Mouse (Mus musculus): ENCODE results near the gene Bdp1.

Bdp1 gene

DNA sequence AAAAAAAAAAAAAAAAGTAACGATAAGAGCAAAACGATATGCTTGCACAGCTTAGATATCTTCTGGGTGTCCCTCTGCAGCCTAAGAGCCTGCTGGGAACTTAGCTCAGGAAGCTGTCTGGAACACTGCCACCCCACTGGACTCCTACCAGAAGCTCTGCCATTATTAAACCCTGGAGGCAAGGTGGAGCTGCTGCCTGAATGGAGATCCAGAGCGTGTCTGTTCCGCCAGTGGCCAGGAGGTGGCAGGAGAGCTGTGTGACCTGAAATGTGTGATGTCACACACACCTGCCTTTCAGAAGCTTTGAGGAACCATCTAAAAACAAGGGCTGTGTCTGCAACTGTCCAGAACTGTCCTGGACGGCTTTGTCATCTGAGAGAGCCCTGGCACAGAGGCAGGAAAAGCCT is 102.1 kb downstream of the Bdp1 start:
- peak; percentile 85 to 93 for DNase-seq (ENCODE audit: low spot score in 2 of 2)

DNA sequence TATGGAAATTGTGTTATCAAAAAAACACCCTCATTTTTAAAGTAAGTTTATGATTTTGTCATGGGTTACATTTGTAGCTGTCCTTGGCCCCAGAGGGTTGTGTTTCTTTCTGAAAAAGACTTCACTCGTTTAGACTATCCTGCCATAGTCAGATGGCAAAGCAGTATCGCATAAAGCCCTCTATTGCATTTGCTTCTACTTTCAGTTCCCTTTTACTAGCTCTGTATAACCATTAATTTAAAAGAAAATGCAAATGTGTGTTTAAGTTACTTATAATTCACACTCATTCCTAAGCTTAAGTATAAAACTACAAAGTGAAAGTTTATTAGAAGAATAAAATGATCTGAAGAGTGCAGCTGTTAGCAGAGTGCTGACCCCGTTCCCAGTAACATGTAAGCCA is 104.8 kb downstream of the Bdp1 start:
- DNase-seq (ENCODE audit: low spot score in 2 of 2), result no peak

DNA sequence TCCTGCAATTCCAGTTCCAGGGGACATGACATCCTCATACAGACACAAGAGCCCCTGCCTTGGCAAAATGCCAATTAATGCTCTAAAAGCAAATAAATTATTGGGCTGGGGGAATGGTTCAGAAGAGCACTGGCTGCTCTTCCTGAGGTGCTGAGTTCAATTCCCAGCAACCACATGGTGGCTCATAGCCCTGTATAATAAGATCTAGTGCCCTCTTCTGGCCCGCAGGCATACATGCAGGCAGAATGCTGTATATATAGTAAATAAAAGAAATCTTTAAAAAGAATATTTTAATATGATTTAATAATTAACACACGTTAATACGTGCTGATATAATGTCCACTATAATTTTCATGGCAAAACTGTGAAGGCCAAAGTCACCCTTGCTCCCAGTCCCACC is 105.8 kb downstream of the Bdp1 start:
- no peak for DNase-seq (ENCODE audit: low spot score in 2 of 2)

DNA sequence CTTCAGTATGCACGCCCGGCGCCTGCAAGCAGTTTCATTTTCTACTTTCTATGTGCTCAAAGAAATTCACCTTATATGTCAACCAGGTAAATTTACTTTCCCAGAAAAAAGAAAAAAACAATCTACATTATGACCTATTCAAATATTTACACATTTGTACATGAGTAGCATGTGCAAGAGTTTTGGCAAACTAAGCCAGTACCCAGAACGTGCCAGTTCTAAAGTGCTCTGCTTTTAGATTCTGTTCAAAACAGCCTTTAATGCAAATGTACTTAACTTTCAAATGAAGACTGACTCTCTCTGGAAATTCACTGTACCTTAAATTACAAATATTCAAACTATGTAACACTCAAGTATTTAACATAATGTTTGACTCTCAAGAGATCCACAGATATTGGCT is 114.3 kb downstream of the Bdp1 start:
- no peak for DNase-seq (ENCODE audit: low spot score in 2 of 2)

DNA sequence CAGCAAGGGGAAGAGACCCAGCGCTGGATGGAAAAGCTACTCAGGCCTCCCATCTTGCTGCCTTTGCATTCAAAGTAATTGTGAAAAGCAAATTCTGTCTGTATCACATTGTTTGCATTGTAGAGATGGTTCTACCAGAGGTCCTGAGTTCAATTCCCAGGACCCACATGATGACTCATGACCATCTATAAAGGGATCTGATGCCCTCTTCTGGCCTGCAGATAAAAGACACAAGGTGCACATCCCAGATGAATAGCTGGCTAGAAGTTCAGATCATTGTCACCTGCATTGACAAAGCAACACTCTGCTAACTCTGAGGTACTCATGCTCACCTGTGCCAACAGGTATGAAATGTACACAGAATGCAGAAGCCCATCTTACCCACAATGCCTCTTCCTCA is 120.5 kb downstream of the Bdp1 start:
- no peak for DNase-seq (ENCODE audit: low spot score in 2 of 2)

DNA sequence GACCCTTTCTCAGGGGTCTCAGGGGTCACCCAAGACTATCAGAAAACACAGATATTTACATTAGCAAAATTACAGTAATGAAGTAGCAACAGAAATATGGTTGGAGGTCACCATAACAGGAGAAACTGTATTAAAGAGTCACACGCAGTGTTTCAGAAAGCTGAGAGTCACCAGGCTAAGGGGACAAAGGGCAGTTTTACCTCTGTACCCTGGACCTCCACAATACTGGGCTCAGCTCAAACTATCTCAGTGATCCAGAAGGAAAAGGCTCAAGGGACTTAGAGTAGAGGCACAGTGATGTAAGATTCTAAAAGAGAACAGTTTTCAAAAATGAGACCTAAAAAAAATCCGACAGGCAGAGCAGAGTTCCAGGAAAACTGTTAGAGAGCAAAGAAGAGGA is 124.5 kb downstream of the Bdp1 start:
- DNase-seq (ENCODE audit: low spot score in 2 of 2), result no peak

DNA sequence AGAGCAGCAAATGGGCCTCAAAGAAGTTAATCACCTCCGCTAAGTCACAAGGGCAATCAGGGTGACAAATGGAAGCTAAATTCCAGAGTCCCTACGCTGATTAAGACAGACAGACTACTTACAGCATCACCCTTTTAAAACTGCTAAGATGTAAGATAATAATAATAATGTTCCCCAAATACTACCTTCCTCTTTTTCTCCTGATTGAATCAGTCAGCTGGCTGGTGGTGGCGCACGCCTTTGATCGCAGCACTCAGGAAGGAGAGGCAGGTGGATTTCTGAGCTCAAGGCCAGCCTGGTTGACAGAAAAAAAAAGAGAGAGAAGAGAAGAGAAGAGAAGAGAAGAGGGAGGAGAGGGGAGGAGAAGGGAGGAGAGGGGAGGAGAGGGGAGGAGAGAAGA is 133.8 kb downstream of the Bdp1 start:
- DNase-seq (ENCODE audit: low spot score in 2 of 2), result no peak
